Mouse (Mus musculus) embryonic facial prominence, embryonic 10.5 days (tissue): ENCODE measurements around the gene Exoc3l. TPM values are rescaled to one million over a fixed set of nuclear protein-coding genes. Genes with fewer than 3 reads are reported as not detected.
A peak's percentile ranks its signal among the peaks of the same experiment; 100 is the strongest.

Experiments
- DNase-seq: peaks from one replicate; pipeline ENCODE4 v3.0.0-alpha.2; 2017; ENCODE audit warnings: low spot score
- H3K27ac ChIP-seq: fragments of 300-500 bp; sonication (generic); replicated peaks from 2 replicates; pipeline ENCODE4 v1.5.1; 2016; ENCODE audit warnings: mild to moderate bottlenecking
- H3K27me3 ChIP-seq: fragments of 300-500 bp; sonication (generic); replicated peaks from 2 replicates; pipeline ENCODE4 v1.6.1; 2016; ENCODE audit warnings: low read depth, mild to moderate bottlenecking; ENCODE audit not compliant: poor library complexity, severe bottlenecking
- H3K36me3 ChIP-seq: fragments of 300-500 bp; sonication (generic); replicated peaks from 2 replicates; pipeline ENCODE4 v1.6.1; 2016; ENCODE audit warnings: mild to moderate bottlenecking, moderate library complexity
- H3K4me1 ChIP-seq: fragments of 300-500 bp; sonication (generic); 2 replicates; pipeline ENCODE4 v1.6.1; 2016
- H3K4me3 ChIP-seq: fragments of 300-500 bp; sonication (generic); 2 replicates; pipeline ENCODE4 v1.5.1; 2016; ENCODE audit warnings: mild to moderate bottlenecking, moderate library complexity
- H3K9me3 ChIP-seq: fragments of 300-500 bp; sonication (generic); 2 replicates; pipeline ENCODE4 v1.6.1; 2016; ENCODE audit warnings: mild to moderate bottlenecking
- WGBS: fragments of 180-500 bp; shearing (Covaris S2); methylation state at CpG from one replicate; pipeline ENCODE4 v1.1.7; 2016; 5-methylcytosine and 5-hydroxymethylcytosine counted together
- polyA plus RNA-seq: library from polyadenylated mRNA; unstranded; fragments of >200 nt; fragmentation: Nextera tagmentation; extraction: Ambion mirVana; gene quantifications from 2 replicates; pipeline ENCODE4 v1.2.1, GENCODE M21; 2016

The Exoc3l gene
- polyA plus RNA-seq, 1 experiment from 2014 or later: 9.9 TPM

DNA sequence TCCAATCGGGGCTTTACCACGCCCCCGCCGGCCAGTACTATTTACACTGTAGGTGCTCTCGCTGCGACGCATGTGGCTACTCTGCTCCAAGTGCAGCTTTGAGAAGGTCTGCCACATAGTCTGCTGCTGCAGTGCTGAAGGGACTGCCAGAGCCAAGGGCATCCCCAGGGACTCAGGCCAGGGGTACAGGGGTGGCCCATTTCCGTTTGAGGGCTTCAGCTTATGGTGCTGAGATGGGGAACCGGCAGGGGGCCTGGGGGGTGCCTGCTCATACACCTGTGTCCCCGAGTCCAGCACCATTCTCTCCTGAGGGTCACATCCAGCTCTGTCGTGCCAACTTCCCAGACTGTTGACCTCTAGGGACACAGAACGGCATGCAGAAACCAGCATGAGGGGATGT is 10.4 kb downstream of the Exoc3l start:
- DNase-seq: no peak
- H3K9me3 ChIP-seq: no peaks in the 10 kb centered on the region
- H3K27me3 ChIP-seq: peaks cover 65% of the 10 kb centered on the region
- H3K4me1 ChIP-seq: peaks cover 34% of the 10 kb centered on the region
- peaks cover 39% of the 10 kb centered on the region for H3K36me3 ChIP-seq
- H3K27ac ChIP-seq: no peak overlapping the region
- no peak overlapping the region for H3K4me3 ChIP-seq
- 40% methylated on average over 12 of the region's 12 CpGs for WGBS

DNA sequence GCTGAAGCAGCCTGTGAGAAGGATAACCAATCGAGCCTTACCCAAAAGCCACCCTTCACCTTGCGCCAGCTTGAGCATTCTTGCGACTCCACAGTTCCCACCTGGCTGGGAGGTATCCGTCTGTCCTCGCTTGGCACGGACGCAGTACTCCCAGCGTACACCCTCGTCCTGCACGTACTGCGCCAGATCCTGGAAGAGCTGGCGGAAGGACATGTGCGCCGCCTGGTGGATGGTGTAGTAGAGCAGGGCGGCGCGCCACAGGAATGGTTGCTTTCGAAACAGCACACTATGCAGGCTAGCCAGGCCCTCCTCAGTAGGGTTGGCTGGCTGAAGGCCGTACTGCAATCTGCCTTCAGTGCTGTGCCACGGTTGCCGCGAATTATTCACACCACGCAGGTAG is 12.8 kb downstream of the Exoc3l start:
- Histone ChIP-seq H3K27me3 (peaks cover 79% of the 10 kb centered on the region), H3K4me1 (peaks cover 19% of the 10 kb centered on the region), H3K4me3 (no peak overlapping the region), H3K36me3 (peaks cover 40% of the 10 kb centered on the region), H3K27ac (no peak overlapping the region), H3K9me3 (no peaks in the 10 kb centered on the region)
- 28% methylated on average over 23 of the region's 23 CpGs for WGBS
- DNase-seq: peak; percentile 67

GRCm38 (mm10) chr8:105282239-105282638 is 13.7 kb downstream of the Exoc3l start:
- Histone ChIP-seq H3K27me3 (peaks cover 88% of the 10 kb centered on the region), H3K4me3 (no peak overlapping the region), H3K4me1 (peaks cover 15% of the 10 kb centered on the region), H3K27ac (no peak overlapping the region), H3K9me3 (no peaks in the 10 kb centered on the region), H3K36me3 (peaks cover 40% of the 10 kb centered on the region)
- WGBS: 90% methylated on average over 4 of the region's 4 CpGs
- no peak for DNase-seq

DNA sequence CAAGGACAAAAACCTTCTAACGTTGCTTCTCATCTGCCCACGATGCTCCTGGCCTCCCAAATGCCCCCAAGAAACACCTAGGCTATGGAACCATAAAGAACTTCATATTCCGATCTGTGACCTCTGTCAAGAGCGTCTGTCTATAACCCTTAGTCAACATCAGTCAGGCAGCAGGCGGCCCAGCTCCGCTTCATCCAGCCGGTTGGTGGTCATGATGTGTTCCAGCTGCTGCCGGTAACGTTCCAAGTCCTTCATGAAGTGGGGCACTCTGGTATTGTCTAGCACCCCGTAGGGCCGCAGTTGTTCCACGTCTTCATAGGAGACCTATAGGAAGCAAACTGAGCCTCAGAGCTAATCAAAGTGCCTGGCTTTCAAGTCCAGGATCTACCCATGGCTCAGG is 14.1 kb downstream of the Exoc3l start:
- H3K27ac ChIP-seq: no peak overlapping the region
- 92% methylated on average over 12 of the region's 12 CpGs for WGBS
- peaks cover 15% of the 10 kb centered on the region for H3K4me1 ChIP-seq
- H3K4me3 ChIP-seq: no peak overlapping the region
- H3K9me3 ChIP-seq: no peaks in the 10 kb centered on the region
- no peak for DNase-seq
- H3K27me3 ChIP-seq: peaks cover 91% of the 10 kb centered on the region
- peaks cover 40% of the 10 kb centered on the region for H3K36me3 ChIP-seq

GRCm38 (mm10) chr8:105280567-105280966 is 15.3 kb downstream of the Exoc3l start:
- Histone ChIP-seq H3K27ac (no peak overlapping the region), H3K4me3 (no peak overlapping the region), H3K4me1 (peaks cover 26% of the 10 kb centered on the region), H3K36me3 (peaks cover 39% of the 10 kb centered on the region), H3K9me3 (no peaks in the 10 kb centered on the region), H3K27me3 (peaks cover 98% of the 10 kb centered on the region)
- 69% methylated on average over 3 of the region's 3 CpGs for WGBS
- no peak for DNase-seq

DNA sequence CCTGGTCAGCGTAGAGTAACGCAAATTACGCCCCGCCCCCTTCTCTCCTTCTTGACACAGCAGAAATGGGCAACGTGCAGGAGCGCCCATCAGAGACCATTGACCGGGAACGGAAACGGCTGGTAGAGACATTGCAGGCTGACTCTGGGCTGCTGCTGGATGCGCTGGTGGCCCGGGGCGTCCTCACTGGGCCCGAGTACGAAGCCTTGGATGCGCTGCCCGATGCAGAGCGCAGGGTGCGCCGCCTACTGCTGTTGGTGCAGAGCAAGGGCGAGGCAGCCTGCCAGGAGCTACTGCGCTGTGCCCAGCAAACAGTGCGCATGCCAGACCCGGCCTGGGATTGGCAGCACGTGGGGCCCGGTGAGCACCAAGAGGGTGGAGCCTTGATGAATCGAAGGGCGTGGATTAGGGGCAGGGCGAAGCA is 17.0 kb downstream of the Exoc3l start:
- Histone ChIP-seq H3K27me3 (peaks cover 100% of the 10 kb centered on the region), H3K9me3 (no peaks in the 10 kb centered on the region), H3K36me3 (peaks cover 27% of the 10 kb centered on the region), H3K27ac (no peak overlapping the region), H3K4me1 (peaks cover 29% of the 10 kb centered on the region), H3K4me3 (peak overlapping the region; percentile 47)
- peak; percentile 46 for DNase-seq
- WGBS: 2% methylated on average over 28 of the region's 28 CpGs

DNA sequence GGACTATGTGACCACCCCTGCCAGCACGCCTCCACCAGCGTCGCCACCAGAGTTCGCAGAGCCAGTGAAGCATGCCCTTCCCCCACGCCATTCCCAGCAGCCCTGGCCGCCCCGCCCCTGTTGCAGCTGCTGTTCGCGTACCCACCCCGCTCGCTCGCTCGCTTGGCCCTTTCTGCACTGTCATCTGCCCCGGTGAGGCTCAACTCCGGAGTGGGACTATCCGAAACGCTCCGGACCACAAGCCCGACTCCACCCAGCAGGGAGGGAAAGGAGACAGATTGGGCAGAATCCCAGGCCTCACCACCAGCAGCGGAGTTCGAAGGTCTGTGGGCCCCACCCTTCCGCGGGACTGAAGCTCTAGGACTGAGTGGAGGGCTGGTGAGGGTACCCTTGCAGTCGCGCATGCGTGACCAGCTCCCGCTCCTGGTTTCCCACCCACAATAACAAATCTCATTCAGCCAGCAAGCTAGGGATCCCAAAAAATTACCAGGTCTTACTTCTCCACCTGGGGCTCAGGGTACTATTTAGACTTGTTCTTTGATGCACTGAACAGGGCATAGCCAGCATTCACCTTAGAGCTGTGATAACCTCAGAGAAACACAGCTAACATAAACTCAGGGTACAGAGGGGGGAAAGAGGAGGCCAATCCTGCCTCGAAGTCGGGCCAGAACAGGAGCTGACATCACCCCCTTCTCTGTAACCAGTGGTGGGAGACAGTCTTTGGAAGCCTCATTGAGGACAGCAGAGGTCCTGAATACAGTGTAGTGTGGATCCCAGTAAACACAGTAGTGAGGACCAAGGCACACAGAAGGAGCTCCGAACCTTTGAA is 19.4 kb downstream of the Exoc3l start:
- H3K36me3 ChIP-seq: peaks cover 8% of the 10 kb centered on the region
- H3K9me3 ChIP-seq: no peaks in the 10 kb centered on the region
- WGBS: 4% methylated on average over 30 of the region's 30 CpGs
- peaks cover 22% of the 10 kb centered on the region for H3K4me1 ChIP-seq
- H3K4me3 ChIP-seq: peak overlapping the region; percentile 55
- H3K27ac ChIP-seq: peak overlapping the region; percentile 8; the same call in 1 of the 2 replicates
- DNase-seq: peak; percentile 72
- peaks cover 100% of the 10 kb centered on the region for H3K27me3 ChIP-seq

DNA sequence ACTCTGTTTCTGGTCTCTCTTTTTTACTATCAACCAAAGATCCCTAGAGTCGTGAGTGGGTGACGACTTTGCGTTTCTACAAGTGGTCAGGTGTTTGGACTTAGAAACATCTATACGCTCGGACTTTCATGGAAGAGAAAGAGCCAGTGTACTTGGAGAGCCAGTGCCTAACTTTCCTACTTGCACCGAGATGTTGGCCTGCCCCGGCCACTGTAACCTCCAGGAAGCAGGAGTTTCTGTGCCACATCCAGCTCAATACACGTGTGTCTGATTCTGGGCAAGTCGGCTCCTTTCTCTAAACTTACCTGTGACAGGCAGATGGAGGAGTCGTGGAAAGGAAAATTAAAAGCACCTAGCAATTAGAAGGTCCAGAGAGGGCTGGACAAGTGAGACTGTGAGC is 20.1 kb downstream of the Exoc3l start, which contains the start of gene Nol3:
Nol3 (plus strand) TSS at position 301 of the 400 bp plus-strand sequence.
- Histone ChIP-seq H3K36me3 (peaks cover 4% of the 10 kb centered on the region), H3K27me3 (peaks cover 100% of the 10 kb centered on the region), H3K27ac (peak within 1 kb of the TSS; percentile 8; the same call in 1 of the 2 replicates), H3K9me3 (no peaks in the 10 kb centered on the region), H3K4me3 (peak within 1 kb of the TSS; percentile 55), H3K4me1 (peaks cover 25% of the 10 kb centered on the region)
- WGBS: 5% methylated on average over 10 of the region's 10 CpGs
- DNase-seq: no peak

- Histone ChIP-seq H3K27ac (no peak overlapping the region), H3K9me3 (no peaks in the 10 kb centered on the region), H3K36me3 (no peaks in the 10 kb centered on the region), H3K27me3 (peaks cover 100% of the 10 kb centered on the region), H3K4me3 (peak overlapping the region; percentile 55), H3K4me1 (peaks cover 30% of the 10 kb centered on the region)
- DNase-seq: no peak
- 5% methylated on average over 11 of the region's 11 CpGs for WGBS
These were observed 20.5 kb downstream of the Exoc3l start for GRCm38 (mm10) chr8:105275387-105275786.

- H3K27me3 ChIP-seq: peaks cover 100% of the 10 kb centered on the region
- H3K4me1 ChIP-seq: peaks cover 48% of the 10 kb centered on the region
- DNase-seq: peak; percentile 35
- 0 out of 2 replicates have a peak overlapping the region, but pooled peaks have one; percentile 4 for H3K4me3 ChIP-seq
- H3K36me3 ChIP-seq: no peaks in the 10 kb centered on the region
- WGBS: 2% methylated on average over 11 of the region's 11 CpGs
- peaks cover 4% of the 10 kb centered on the region for H3K9me3 ChIP-seq
- H3K27ac ChIP-seq: no peak overlapping the region
These were observed 25.1 kb downstream of the Exoc3l start for GRCm38 (mm10) chr8:105270916-105271186.

GRCm38 (mm10) chr8:105270101-105270915 is 25.6 kb downstream of the Exoc3l start:
- Histone ChIP-seq H3K36me3 (no peaks in the 10 kb centered on the region), H3K27me3 (peaks cover 100% of the 10 kb centered on the region), H3K4me3 (peak overlapping the region; percentile 65), H3K27ac (no peak overlapping the region), H3K9me3 (peaks cover 4% of the 10 kb centered on the region), H3K4me1 (peaks cover 43% of the 10 kb centered on the region)
- WGBS: 2% methylated on average over 39 of the region's 39 CpGs
- DNase-seq: peak; percentile 43

DNA sequence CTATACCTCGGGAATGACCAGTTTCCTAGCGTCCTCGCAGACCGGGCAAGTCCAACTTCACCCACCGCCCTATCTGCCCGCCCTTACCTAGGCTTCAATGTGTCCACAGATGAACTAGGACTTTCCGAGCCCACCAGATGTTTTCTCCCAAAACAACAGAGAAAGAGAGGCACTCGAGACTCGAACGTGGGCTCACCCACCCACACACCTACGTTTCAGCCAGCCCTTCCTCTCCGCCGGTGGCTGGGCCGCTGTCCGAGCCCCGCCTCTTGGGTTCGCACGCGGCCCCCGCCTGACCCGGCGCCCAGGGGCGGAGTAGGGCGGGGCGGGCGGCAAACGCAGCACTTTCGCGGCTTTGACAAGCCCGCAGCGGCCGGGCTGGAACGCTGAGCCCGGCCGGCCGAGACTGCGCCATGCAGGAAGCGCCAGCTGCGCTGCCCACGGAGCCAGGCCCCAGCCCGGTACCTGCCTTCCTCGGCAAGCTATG is 26.4 kb downstream of the Exoc3l start, which contains the start of gene Hsf4:
Hsf4 (plus strand) TSS at position 341 of the 487 bp plus-strand sequence.
- H3K4me3 ChIP-seq: peak within 1 kb of the TSS; percentile 65
- WGBS: under 1% methylated on average over 42 of the region's 42 CpGs
- H3K9me3 ChIP-seq: peaks cover 4% of the 10 kb centered on the region
- peaks cover 50% of the 10 kb centered on the region for H3K4me1 ChIP-seq
- H3K36me3 ChIP-seq: no peaks in the 10 kb centered on the region
- H3K27ac ChIP-seq: peak within 1 kb of the TSS; percentile 37; the same call in 1 of the 2 replicates
- H3K27me3 ChIP-seq: peaks cover 100% of the 10 kb centered on the region
- DNase-seq: peak; percentile 69
